Mouse (Mus musculus) CD4-positive, CD25-positive, alpha-beta regulatory T cell (primary cell): ENCODE measurements around the gene Rxylt1. TPM values are rescaled to one million over a fixed set of nuclear protein-coding genes. Genes with fewer than 3 reads are reported as not detected.

Experiments used
- polyA plus RNA-seq: library from polyadenylated mRNA; unstranded; fragments of 100-300 nt; shearing (Covaris generic); gene quantifications from one replicate; pipeline ENCODE4 v1.2.1, GENCODE M21; 2017

Gene Rxylt1
- 40.1 TPM for polyA plus RNA-seq

DNA sequence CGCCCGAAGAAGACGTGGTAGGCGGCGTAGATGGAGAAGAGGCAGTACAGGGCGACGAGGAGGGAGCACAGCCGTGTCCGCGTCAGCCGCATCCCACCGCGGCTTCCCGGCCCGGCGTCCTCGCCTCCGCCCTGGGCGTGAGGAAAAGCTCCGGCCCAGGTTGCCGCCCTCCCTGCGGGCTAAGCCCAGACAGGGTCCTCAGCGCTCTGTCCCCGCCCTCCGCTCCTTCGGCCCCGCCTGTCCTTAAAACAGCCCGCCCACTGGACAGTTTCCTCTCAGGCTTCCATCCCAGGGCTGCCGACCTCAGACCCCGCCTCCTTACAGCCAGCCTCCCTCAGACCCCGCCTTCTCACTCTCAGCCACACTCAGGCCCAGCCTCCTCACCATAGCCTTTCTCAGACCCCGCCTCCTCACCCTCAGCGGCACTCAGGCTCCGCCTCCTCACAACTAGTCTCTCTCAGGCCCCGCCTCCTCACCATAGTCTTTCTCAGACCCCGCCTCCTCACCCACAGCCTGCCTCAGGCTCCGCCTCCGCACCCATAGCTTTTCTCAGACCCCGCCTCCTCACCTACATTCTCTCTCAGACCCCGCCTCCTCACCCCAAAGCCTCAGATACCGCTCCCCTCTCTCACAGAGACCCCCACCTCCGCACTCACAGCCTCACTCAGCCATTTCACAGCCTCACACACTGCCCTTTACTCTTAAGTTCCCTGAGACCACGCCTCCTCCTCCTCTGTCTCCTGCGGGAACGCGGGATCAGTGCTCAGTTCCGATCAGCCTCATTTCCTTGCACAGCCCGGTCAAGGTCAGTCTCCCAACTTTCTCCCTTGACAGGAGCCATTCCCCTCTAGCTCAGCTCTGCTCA is at the start of gene Rxylt1:
Gene Rxylt1, minus strand, starts transcription at position 392 of the 865 bp plus-strand sequence.

DNA sequence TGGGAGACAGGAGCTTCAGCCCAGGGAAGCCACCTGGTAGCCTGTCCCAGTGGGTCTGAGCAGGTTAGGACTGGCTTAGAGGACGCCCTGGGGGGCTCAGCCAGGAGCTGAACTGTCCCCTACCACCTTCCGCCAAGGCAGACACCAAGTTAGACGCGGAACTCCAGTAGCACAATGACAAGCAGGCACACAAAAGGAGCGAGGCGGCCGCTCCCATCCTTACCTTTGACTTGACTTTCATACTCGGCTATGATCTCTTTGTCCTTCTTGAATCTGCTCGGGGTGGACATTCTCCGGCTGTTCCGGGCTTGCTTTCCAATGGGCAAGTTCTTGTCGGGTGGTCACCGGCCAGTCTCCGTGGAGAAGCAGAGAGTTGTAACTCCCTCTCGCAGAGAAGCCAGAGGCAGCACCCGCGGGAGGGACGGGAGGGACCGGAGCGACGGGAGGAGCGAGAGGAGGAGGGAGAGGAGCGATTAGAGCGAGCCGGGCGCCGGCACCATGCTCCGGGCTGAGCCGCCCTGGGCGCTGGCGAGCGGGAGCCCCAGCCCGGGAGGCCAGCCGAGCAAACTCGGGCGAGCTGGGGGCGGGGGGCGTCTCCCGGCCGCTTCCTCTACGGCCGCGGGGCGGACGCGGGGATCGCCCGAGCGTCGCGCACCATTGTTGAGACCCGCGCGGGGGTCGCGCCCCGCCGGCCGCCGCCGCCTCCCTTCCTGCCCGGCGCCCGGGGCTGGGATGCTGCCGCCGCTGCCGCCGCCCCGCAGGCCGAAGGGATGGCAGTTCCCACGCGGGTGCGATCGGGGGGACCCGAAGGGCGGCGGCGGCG is 50.1 kb downstream of the Rxylt1 start, which contains the start of gene Srgap1:
Gene Srgap1, minus strand, starts transcription at position 412 of the 823 bp plus-strand sequence.

Other genes with a start within 250 kb of the Rxylt1 start
- gene Srgap1, start 50.1 kb downstream of the Rxylt1 start, polyA plus RNA-seq = 0.29 TPM